Mouse (Mus musculus): Measurements from ENCODE around the gene Snapc2. TPM values are rescaled to one million over a fixed set of nuclear protein-coding genes. Genes with fewer than 3 reads are reported as not detected.
"Not testable (repeated sequence)": the region's sequence is repeated elsewhere in the genome, so short reads cannot be mapped to it uniquely, and the experiment has no call there.

The Snapc2 gene
- polyA plus RNA-seq, 1 experiment: 44.1 TPM

DNA sequence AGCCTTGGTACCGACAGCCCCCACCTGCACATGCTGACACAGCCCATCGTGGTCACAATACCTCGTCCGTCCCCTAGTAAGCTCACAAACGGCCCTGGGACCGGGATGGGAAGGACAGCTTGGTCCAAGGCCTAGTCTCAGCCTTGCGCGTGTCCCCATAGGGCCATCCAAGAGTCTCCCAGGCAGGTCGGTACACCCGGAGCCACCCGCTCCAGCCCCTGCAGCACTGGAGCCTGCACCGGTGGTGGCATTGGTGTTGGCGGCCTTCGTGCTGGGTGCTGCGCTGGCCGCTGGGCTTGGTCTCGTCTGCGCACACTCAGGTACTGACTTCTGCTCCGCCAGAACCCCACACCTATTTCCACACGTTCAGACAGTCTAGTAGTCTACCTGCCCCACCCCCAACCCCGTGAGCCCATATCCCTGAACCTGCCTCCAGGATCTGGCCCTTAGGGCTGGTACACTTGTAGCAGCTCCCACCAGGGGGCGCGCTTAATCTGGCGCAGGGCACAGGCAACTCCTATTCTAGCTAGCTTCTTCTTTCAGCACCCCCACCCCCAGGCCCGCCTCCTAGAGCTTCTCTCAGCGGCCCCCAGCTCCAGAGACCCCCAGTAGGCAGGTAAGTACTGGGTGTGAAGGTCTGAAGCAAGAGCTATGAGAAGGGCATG, 2.4 kb upstream of the Snapc2 start:
- Histone ChIP-seq H3K4me3 (ENCODE audit: insufficient read depth, poor library complexity, severe bottlenecking) (no peak overlapping the region), H3K27me3 (ENCODE audit: control insufficient read depth, insufficient read depth, insufficient read length) (no peaks in the 10 kb centered on the region), H3K79me3 (ENCODE audit: low read depth) (peaks cover 11% of the 10 kb centered on the region), H3K36me3 (ENCODE audit: control insufficient read depth, insufficient read depth) (peaks cover 22% of the 10 kb centered on the region), H3K79me2 (ENCODE audit: control insufficient read depth, insufficient read depth) (peaks cover 21% of the 10 kb centered on the region), H3ac (ENCODE audit: control insufficient read depth, insufficient read length, low read depth) (no peak overlapping the region)
- TF ChIP-seq CTCF (IDR thresholded peaks at IDR 0.05; ENCODE audit: control insufficient read depth, insufficient read depth, insufficient read length) (peak; percentile 80), FOSL1 (IDR thresholded peaks at IDR 0.05; ENCODE audit: insufficient read depth, low read length, poor library complexity, severe bottlenecking) (no peak)

DNA sequence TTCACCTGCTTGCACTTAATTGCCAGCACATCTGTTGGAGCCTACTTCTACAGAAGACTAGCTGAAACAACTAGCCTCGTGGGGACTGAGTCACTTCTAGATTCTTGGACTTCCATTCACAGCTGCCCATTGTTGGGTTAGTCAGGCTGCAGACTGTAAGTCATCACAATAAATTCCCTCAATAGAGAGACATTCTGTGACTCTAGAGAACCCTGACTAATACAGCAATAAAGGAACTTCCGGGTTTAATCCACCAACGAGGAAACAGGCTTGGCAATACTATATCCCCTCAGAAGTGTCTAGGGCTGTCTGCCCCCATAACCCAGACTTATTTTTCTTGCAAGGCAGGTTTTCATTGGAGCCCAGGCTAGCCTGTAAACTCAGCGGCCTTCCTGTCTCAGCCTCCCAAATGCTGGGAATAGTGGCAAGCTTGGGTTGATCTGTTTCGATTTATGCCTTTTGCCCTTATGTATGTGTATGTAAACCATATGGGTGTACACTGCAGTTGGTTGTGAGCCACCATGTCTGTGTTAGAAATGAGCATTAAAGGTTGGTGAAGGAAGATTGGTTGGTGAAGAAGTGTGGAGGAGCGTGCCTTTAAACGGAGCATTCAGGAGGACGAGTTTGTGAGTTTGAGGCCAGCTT, 642 bp upstream of the Snapc2 start:
- H3K27me3 ChIP-seq (ENCODE audit: control insufficient read depth, insufficient read depth, insufficient read length): no peaks in the 10 kb centered on the region
- H3K4me3 ChIP-seq (ENCODE audit: insufficient read depth, poor library complexity, severe bottlenecking): peak overlapping the region; percentile 52
- peaks cover 31% of the 10 kb centered on the region for H3K36me3 ChIP-seq (ENCODE audit: control insufficient read depth, insufficient read depth)
- TF ChIP-seq MYOG (IDR thresholded peaks at IDR 0.05; ENCODE audit: control insufficient read depth, extremely low read depth, insufficient read length) (no peak), USF1 (IDR thresholded peaks at IDR 0.05; ENCODE audit: low read depth) (no peak), FOSL1 (IDR thresholded peaks at IDR 0.05; ENCODE audit: insufficient read depth, low read length, poor library complexity, severe bottlenecking) (no peak), MYOD1 (IDR thresholded peaks at IDR 0.05; ENCODE audit: control insufficient read depth, insufficient read length, low read depth) (no peak), CTCF (IDR thresholded peaks at IDR 0.05; ENCODE audit: control insufficient read depth, insufficient read depth, insufficient read length) (no peak), CEBPB (IDR thresholded peaks at IDR 0.05; ENCODE audit: low read depth) (no peak), MAX (IDR thresholded peaks at IDR 0.05) (no peak)
- peaks cover 21% of the 10 kb centered on the region for H3K79me2 ChIP-seq (ENCODE audit: control insufficient read depth, insufficient read depth)
- H3K79me3 ChIP-seq (ENCODE audit: low read depth): peaks cover 11% of the 10 kb centered on the region
- peak overlapping the region; percentile 25 for H3ac ChIP-seq (ENCODE audit: control insufficient read depth, insufficient read length, low read depth)

DNA sequence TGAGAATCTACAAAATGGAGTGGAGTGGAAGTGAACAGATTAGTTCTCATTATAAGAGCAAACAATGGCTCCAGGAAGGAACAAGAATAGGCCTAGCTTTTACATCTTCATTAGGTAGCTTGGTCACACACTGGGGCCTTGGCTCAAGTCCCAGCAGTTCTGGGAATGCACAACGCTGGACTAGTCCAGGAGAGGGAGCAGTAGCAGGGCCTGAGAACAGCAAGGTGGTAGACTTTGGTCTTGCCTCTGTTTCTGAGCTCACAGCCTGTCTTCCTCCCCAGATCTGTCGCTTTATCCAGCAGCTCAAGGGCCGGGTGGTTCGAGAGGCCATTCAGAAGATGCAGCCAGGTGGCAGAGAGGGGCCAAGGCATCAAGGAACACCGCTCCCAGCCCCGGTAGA, 1.1 kb downstream of the Snapc2 start:
- no peak overlapping the region for H3ac ChIP-seq (ENCODE audit: control insufficient read depth, insufficient read length, low read depth)
- H3K4me3 ChIP-seq (ENCODE audit: insufficient read depth, poor library complexity, severe bottlenecking): no peak overlapping the region
- peaks cover 11% of the 10 kb centered on the region for H3K79me3 ChIP-seq (ENCODE audit: low read depth)
- peaks cover 27% of the 10 kb centered on the region for H3K36me3 ChIP-seq (ENCODE audit: control insufficient read depth, insufficient read depth)
- TF ChIP-seq MAX (IDR thresholded peaks at IDR 0.05) (no peak), CEBPB (IDR thresholded peaks at IDR 0.05; ENCODE audit: low read depth) (no peak), MYOD1 (IDR thresholded peaks at IDR 0.05; ENCODE audit: control insufficient read depth, insufficient read length, low read depth) (no peak), CTCF (IDR thresholded peaks at IDR 0.05; ENCODE audit: control insufficient read depth, insufficient read depth, insufficient read length) (no peak), FOSL1 (IDR thresholded peaks at IDR 0.05; ENCODE audit: insufficient read depth, low read length, poor library complexity, severe bottlenecking) (no peak), USF1 (IDR thresholded peaks at IDR 0.05; ENCODE audit: low read depth) (no peak), MYOG (IDR thresholded peaks at IDR 0.05; ENCODE audit: control insufficient read depth, extremely low read depth, insufficient read length) (no peak)
- peaks cover 21% of the 10 kb centered on the region for H3K79me2 ChIP-seq (ENCODE audit: control insufficient read depth, insufficient read depth)
- H3K27me3 ChIP-seq (ENCODE audit: control insufficient read depth, insufficient read depth, insufficient read length): no peaks in the 10 kb centered on the region

DNA sequence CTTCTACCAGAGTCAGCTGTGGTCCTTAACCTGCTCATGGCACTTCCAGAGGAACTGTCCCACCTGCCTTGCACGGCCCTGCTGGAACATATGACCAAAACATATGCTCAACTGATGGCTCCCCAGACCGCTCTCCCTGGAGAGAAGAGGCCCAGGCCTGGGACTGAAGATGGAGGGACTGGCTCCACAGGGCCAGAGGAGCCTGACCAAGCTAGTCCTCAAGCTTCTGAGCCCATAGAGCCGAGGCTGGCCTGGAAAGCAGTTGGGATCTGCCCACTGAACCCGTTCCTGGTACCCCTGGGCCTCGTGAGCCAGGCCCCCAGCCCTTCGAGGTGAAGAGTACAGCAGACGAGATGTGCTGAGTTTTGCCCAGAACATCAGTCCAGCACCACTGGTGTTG, 2.6 kb downstream of the Snapc2 start:
- Histone ChIP-seq H3K79me2 (ENCODE audit: control insufficient read depth, insufficient read depth) (peaks cover 21% of the 10 kb centered on the region), H3K79me3 (ENCODE audit: low read depth) (peaks cover 11% of the 10 kb centered on the region), H3K36me3 (ENCODE audit: control insufficient read depth, insufficient read depth) (peaks cover 30% of the 10 kb centered on the region)
- H3K4me3 ChIP-seq (ENCODE audit: insufficient read depth, poor library complexity, severe bottlenecking); H3K27me3 ChIP-seq (ENCODE audit: control insufficient read depth, insufficient read depth, insufficient read length); H3ac ChIP-seq (ENCODE audit: control insufficient read depth, insufficient read length, low read depth): not testable (repeated sequence)

DNA sequence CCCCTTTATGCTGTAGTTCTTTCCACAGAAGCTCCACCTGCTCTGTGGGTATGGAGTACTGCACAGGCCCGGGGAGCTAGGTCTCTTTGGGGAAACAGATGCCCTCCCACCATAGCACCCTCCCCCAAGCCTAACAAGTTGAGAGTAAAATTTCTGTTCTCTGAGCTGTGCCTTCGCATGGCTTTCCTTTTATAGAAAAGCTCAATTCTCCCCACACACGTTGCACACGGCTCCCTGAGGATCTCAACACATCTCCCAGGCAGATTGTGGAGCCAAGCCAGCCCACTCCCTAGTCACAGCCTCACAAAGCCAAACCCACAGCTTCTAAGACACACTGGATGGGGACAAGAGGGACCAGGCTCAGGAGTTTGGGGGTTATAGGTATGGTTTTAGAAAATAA, 4.0 kb downstream of the Snapc2 start:
- no peak for TF ChIP-seq FOSL1 (IDR thresholded peaks at IDR 0.05; ENCODE audit: insufficient read depth, low read length, poor library complexity, severe bottlenecking)
- no peak for TF ChIP-seq CTCF (IDR thresholded peaks at IDR 0.05; ENCODE audit: control insufficient read depth, insufficient read depth, insufficient read length)
- no peak for TF ChIP-seq CEBPB (IDR thresholded peaks at IDR 0.05; ENCODE audit: low read depth)
- TF ChIP-seq MYOD1 (IDR thresholded peaks at IDR 0.05; ENCODE audit: control insufficient read depth, insufficient read length, low read depth): no peak
- TF ChIP-seq MAX (IDR thresholded peaks at IDR 0.05): no peak
- TF ChIP-seq MYOG (IDR thresholded peaks at IDR 0.05; ENCODE audit: control insufficient read depth, extremely low read depth, insufficient read length): no peak
- no peak for TF ChIP-seq USF1 (IDR thresholded peaks at IDR 0.05; ENCODE audit: low read depth)
- no peak overlapping the region for H3ac ChIP-seq (ENCODE audit: control insufficient read depth, insufficient read length, low read depth)
- H3K4me3 ChIP-seq (ENCODE audit: insufficient read depth, poor library complexity, severe bottlenecking): no peak overlapping the region
- peaks cover 44% of the 10 kb centered on the region for H3K36me3 ChIP-seq (ENCODE audit: control insufficient read depth, insufficient read depth)
- H3K79me2 ChIP-seq (ENCODE audit: control insufficient read depth, insufficient read depth): peaks cover 21% of the 10 kb centered on the region
- no peaks in the 10 kb centered on the region for H3K27me3 ChIP-seq (ENCODE audit: control insufficient read depth, insufficient read depth, insufficient read length)
- H3K79me3 ChIP-seq (ENCODE audit: low read depth): peaks cover 10% of the 10 kb centered on the region

GRCm38 (mm10) chr8:4257350-4257749, 4.5 kb downstream of the Snapc2 start:
- no peak overlapping the region for H3K4me3 ChIP-seq (ENCODE audit: insufficient read depth, poor library complexity, severe bottlenecking)
- TF ChIP-seq MYOD1 (IDR thresholded peaks at IDR 0.05; ENCODE audit: control insufficient read depth, insufficient read length, low read depth) (no peak), USF1 (IDR thresholded peaks at IDR 0.05; ENCODE audit: low read depth) (no peak), MYOG (IDR thresholded peaks at IDR 0.05; ENCODE audit: control insufficient read depth, extremely low read depth, insufficient read length) (no peak)
- peaks cover 10% of the 10 kb centered on the region for H3K79me3 ChIP-seq (ENCODE audit: low read depth)
- H3K79me2 ChIP-seq (ENCODE audit: control insufficient read depth, insufficient read depth): peaks cover 21% of the 10 kb centered on the region
- no peak overlapping the region for H3ac ChIP-seq (ENCODE audit: control insufficient read depth, insufficient read length, low read depth)
- peaks cover 48% of the 10 kb centered on the region for H3K36me3 ChIP-seq (ENCODE audit: control insufficient read depth, insufficient read depth)
- H3K27me3 ChIP-seq (ENCODE audit: control insufficient read depth, insufficient read depth, insufficient read length): no peaks in the 10 kb centered on the region

Measured in C2C12 (cell line).